Mouse (Mus musculus) forebrain, embryonic 14.5 days (tissue): ENCODE results near the gene Rtl5. TPM values are rescaled to one million over a fixed set of nuclear protein-coding genes. Genes with fewer than 3 reads are reported as not detected.

Source experiments
- ATAC-seq: fragments of 200-750 bp; cut with Nextera tagmentation; 2 replicates; pipeline ENCODE4 v1.8.0; 2017; ENCODE audit warnings: mild to moderate bottlenecking, moderate library complexity
- DNase-seq: peaks from one replicate; pipeline ENCODE4 v3.0.0-alpha.2; 2015; ENCODE audit warnings: low spot score
- H3K27ac ChIP-seq: fragments of 300-500 bp; sonication (generic); 2 replicates; pipeline ENCODE4 v1.5.1; 2014; ENCODE audit warnings: low read depth, mild to moderate bottlenecking, control low read depth, low read length, moderate library complexity
- H3K27me3 ChIP-seq: fragments of 300-500 bp; sonication (generic); replicated peaks from 2 replicates; pipeline ENCODE4 v1.6.1; 2014; ENCODE audit warnings: low read length, control low read depth, mixed read lengths; ENCODE audit not compliant: control insufficient read depth, insufficient read depth
- H3K36me3 ChIP-seq: fragments of 300-500 bp; sonication (generic); 2 replicates; pipeline ENCODE4 v1.6.1; 2014; ENCODE audit warnings: low read length, control low read depth; ENCODE audit not compliant: control insufficient read depth, insufficient read depth
- H3K4me1 ChIP-seq: fragments of 300-500 bp; sonication (generic); 2 replicates; pipeline ENCODE4 v1.6.1; 2014; ENCODE audit warnings: antibody characterized with exemption, low read length, control low read depth; ENCODE audit not compliant: control insufficient read depth, insufficient read depth
- H3K4me2 ChIP-seq: fragments of 300-500 bp; sonication (generic); 2 replicates; pipeline ENCODE4 v1.6.1; 2014; ENCODE audit warnings: mild to moderate bottlenecking, control low read depth, low read length
- H3K4me3 ChIP-seq: fragments of 300-500 bp; sonication (generic); 2 replicates; pipeline ENCODE4 v1.5.1; 2014; ENCODE audit warnings: low read depth, low read length, control low read depth
- H3K9ac ChIP-seq: fragments of 300-500 bp; sonication (generic); 2 replicates; pipeline ENCODE4 v1.6.1; 2014; ENCODE audit warnings: mild to moderate bottlenecking, low read length, control low read depth, moderate library complexity
- H3K9me3 ChIP-seq: fragments of 300-500 bp; sonication (generic); replicated peaks from 2 replicates; pipeline ENCODE4 v1.6.1; 2016; ENCODE audit warnings: low read length, control low read depth, mixed read lengths; ENCODE audit not compliant: control insufficient read depth
- WGBS: fragments of 180-500 bp; shearing (Covaris S2); extraction: QIAGEN DNeasy Blood & Tissue Kit; methylation state at CpG from one replicate; pipeline ENCODE4 v1.1.7; 2014; 5-methylcytosine and 5-hydroxymethylcytosine counted together
- polyA plus RNA-seq: library from polyadenylated mRNA; unstranded; fragments of >200 nt; fragmentation: Nextera tagmentation; extraction: Ambion mirVana; gene quantifications from 2 replicates; pipeline ENCODE4 v1.2.1, GENCODE M21; 2014

Rtl5 gene
- polyA plus RNA-seq, 1 experiment from 2014 or later = 11.0 TPM

- DNase-seq (no peak), ATAC-seq (no peak)
- H3K27ac ChIP-seq = no peak overlapping the region
- H3K9me3 ChIP-seq = no peaks in the 10 kb centered on the region
- H3K9ac ChIP-seq = no peak overlapping the region
- peaks cover 15% of the 10 kb centered on the region for H3K4me1 ChIP-seq
- no peak overlapping the region for H3K4me3 ChIP-seq
- H3K27me3 ChIP-seq = no peaks in the 10 kb centered on the region
- WGBS = 84% methylated on average over 8 of the region's 8 CpGs
- H3K4me2 ChIP-seq = no peak overlapping the region
- H3K36me3 ChIP-seq = no peaks in the 10 kb centered on the region
These were observed 14.8 kb upstream of the Rtl5 start for GRCm38 (mm10) chrX:102085798-102086443.

GRCm38 (mm10) chrX:102082340-102082739 is 11.2 kb upstream of the Rtl5 start:
- Histone ChIP-seq H3K9me3 (no peaks in the 10 kb centered on the region), H3K9ac (peak overlapping the region; percentile 29; the same call in 1 of the 2 replicates), H3K4me1 (peaks cover 15% of the 10 kb centered on the region), H3K4me2 (peak overlapping the region; percentile 23), H3K36me3 (no peaks in the 10 kb centered on the region), H3K27me3 (no peaks in the 10 kb centered on the region), H3K4me3 (no peak overlapping the region), H3K27ac (peak overlapping the region; percentile 95)
- peak; percentile 60 for DNase-seq
- ATAC-seq = peak; percentile 46
- WGBS = 29% methylated on average over 5 of the region's 5 CpGs

- Histone ChIP-seq H3K27me3 (no peaks in the 10 kb centered on the region), H3K9ac (peak overlapping the region; percentile 29; the same call in 1 of the 2 replicates), H3K4me1 (peaks cover 15% of the 10 kb centered on the region), H3K27ac (peak overlapping the region; percentile 95), H3K4me3 (no peak overlapping the region), H3K36me3 (no peaks in the 10 kb centered on the region), H3K4me2 (peak overlapping the region; percentile 23), H3K9me3 (no peaks in the 10 kb centered on the region)
- DNase-seq (peak; percentile 90), ATAC-seq (peak; percentile 95)
- 24% methylated on average over 7 of the region's 7 CpGs for WGBS
These were observed 10.6 kb upstream of the Rtl5 start for GRCm38 (mm10) chrX:102081573-102082279.

GRCm38 (mm10) chrX:102081076-102081475 is 10.0 kb upstream of the Rtl5 start:
- 0 out of 2 replicates have a peak, but pooled peaks have one; percentile 22 for ATAC-seq
- H3K27me3 ChIP-seq = no peaks in the 10 kb centered on the region
- no peak overlapping the region; the same call in 1 of the 2 replicates for H3K4me2 ChIP-seq
- H3K4me1 ChIP-seq = peaks cover 15% of the 10 kb centered on the region
- H3K4me3 ChIP-seq = no peak overlapping the region
- DNase-seq = no peak
- no peaks in the 10 kb centered on the region for H3K9me3 ChIP-seq
- H3K36me3 ChIP-seq = no peaks in the 10 kb centered on the region
- no peak overlapping the region for H3K9ac ChIP-seq
- WGBS = 45% methylated on average over 10 of the region's 10 CpGs
- peak overlapping the region; percentile 95 for H3K27ac ChIP-seq

DNA sequence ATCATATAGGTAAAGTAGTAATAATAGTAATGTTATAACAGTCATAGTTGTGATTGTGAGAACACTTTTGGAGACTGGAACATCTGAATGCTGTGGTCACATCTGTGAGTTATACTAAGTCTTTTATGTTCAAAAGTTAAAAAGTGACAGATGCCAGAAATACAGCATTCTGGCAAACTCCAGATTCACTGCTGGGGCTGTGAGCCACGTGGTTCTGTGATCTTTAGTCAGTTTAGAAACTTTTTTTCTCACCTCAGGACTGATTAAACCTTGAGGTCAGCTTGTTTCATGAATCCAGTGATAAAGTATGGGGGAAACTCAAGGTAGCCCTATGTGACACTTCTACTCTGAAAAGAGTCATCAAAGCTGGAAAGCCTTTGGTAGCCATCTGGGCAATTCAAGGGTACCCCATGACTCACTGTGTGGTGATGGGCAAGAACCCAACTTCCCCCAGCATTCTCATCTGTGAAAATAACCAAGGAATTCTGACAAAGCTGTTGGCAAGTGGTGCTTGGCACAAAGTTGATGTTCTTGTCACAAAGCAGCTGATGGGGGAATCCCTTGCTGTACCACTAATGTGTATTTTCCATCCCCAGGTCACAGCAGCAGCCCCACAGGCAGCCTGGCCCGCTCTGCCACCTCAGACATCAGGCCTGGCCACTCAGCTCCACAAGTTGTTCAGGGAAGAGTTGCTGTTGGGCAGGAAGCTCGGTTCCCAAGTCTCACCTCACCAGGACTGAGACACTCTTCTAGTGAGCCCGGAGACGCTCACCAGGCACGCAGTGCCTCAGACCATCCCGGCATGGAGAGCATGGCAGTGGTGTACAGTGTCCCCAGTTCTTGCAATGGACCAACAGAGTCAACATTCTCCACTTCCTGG is 6.0 kb upstream of the Rtl5 start:
- H3K4me1 ChIP-seq = peaks cover 8% of the 10 kb centered on the region
- H3K9ac ChIP-seq = no peak overlapping the region
- H3K4me3 ChIP-seq = no peak overlapping the region
- ATAC-seq (no peak), DNase-seq (no peak)
- H3K27ac ChIP-seq = no peak overlapping the region
- H3K9me3 ChIP-seq = no peaks in the 10 kb centered on the region
- 84% methylated on average over 7 of the region's 7 CpGs for WGBS
- H3K4me2 ChIP-seq = no peak overlapping the region
- no peaks in the 10 kb centered on the region for H3K36me3 ChIP-seq
- no peaks in the 10 kb centered on the region for H3K27me3 ChIP-seq

DNA sequence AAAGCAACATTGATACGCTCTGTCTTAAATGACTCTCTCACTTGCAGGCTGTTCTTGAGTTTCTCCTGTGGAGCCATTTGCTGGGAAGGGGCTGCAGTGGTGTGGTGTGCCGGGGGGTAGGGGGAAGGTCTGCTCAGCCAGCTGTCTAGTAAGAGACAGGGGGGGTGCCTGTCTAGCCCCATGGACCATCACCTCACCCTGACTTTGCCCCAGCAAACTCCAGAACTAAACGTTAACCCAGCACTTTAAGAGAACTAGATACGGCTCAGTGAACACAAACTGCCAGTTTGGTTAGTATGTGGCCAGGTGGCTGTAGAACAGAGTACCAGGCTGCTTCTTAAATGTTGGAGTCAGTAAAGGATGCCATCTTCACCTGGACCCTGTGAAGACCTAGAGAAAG is 4.1 kb upstream of the Rtl5 start:
- ATAC-seq (no peak), DNase-seq (no peak)
- Histone ChIP-seq H3K4me2 (no peak overlapping the region), H3K4me1 (peaks cover 5% of the 10 kb centered on the region; the same call in 1 of the 2 replicates), H3K36me3 (no peaks in the 10 kb centered on the region), H3K27ac (no peak overlapping the region), H3K27me3 (no peaks in the 10 kb centered on the region), H3K4me3 (no peak overlapping the region), H3K9me3 (no peaks in the 10 kb centered on the region), H3K9ac (no peak overlapping the region)
- WGBS = 85% methylated on average over 4 of the region's 4 CpGs

GRCm38 (mm10) chrX:102074435-102074834 is 3.3 kb upstream of the Rtl5 start:
- Histone ChIP-seq H3K4me3 (no peak overlapping the region), H3K9me3 (no peaks in the 10 kb centered on the region), H3K27me3 (no peaks in the 10 kb centered on the region), H3K4me1 (peaks cover 5% of the 10 kb centered on the region; the same call in 1 of the 2 replicates), H3K4me2 (no peak overlapping the region), H3K9ac (no peak overlapping the region), H3K27ac (no peak overlapping the region), H3K36me3 (no peaks in the 10 kb centered on the region)
- no peak for ATAC-seq
- DNase-seq = no peak
- WGBS = 68% methylated on average over 5 of the region's 5 CpGs

DNA sequence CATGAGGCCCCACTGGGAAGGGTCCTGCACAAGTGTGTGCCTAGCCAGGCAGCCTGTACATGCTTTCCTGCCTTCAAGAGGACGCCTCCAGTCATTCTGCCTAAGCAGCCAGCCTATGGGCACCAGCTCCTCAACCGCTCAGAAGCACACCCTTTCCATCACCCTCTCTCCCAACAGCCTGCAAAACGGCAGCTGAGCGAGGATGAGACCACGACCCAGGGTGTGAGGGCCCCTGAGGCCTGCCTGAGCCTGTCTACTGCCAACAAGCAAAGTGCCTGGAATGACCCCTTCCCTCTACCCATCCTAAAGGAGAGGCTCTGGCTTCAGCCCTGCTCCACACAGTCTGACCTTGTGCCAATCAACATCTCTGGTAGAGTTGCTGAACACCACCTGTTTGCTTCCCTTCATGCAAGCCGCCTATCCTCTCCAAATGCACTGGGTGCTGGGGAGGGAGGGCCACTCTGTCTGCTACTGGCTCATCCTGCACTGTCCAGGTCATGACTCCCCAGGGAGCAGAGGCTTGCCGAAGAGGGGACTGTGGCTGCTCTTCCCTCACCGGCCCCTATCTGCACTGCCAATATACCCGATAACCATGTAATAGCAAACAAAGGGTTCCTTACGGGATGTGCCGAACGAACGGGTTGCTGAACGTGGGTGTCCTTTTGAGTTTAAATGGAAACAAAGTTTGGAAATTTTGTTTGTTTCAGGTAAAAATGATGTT is 2.7 kb upstream of the Rtl5 start:
- H3K36me3 ChIP-seq = no peaks in the 10 kb centered on the region
- WGBS = 86% methylated on average over 14 of the region's 14 CpGs

More for the DNA sequence above, 2.7 kb upstream of the Rtl5 start:
- H3K4me1 ChIP-seq = peaks cover 5% of the 10 kb centered on the region; the same call in 1 of the 2 replicates
- H3K27me3 ChIP-seq = no peaks in the 10 kb centered on the region
- H3K9ac ChIP-seq = no peak overlapping the region
- no peaks in the 10 kb centered on the region for H3K9me3 ChIP-seq
- H3K4me3 ChIP-seq = no peak overlapping the region
- ATAC-seq (no peak), DNase-seq (no peak)
- H3K27ac ChIP-seq = no peak overlapping the region
- no peak overlapping the region for H3K4me2 ChIP-seq
